Mouse (Mus musculus): ENCODE results near the gene Rnf8.
A peak's percentile ranks its signal among the peaks of the same experiment; 100 is the strongest.

Rnf8 gene

DNA sequence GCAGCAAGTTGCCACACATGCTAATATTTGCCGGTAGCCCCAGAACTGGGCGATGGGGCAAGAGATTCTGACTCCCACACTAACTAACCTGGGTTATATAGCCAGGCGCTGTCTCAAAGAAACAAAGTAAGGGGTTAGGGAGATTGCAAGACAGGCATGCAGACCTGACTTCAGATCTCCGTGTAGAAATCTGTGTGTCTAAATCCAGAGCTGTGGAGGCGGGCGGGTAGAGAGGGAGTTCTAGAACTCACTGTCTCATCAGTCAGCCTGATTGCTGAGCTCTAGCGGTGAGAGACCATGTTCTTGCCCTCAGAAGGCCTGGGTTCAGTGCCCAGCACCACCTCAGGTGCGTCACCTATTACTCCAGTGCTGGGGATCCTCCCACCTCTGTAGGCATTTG, 8.9 kb downstream of the Rnf8 start:
- no peak for DNase-seq (ENCODE audit: low read depth, low spot score)

DNA sequence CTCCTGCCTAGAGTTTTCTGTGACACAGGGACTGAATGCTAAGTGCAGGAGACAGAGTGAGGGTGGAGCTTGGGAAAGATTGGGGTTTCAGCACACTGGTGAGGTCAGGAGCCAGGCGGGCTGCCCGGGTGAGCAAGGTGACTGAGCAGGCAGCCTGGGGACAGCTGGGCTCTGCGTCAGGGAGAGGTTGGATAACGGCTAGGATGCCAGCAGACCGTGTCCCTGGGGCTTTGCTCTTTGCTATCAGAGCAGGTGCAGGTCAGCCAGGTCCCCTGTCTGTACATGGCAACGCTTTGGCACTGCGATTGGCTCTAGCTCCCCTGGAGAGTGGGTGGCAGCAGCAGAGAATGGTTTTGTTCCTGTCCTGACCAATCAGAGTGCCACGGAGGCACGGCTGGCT, 12.7 kb downstream of the Rnf8 start:
- DNase-seq (ENCODE audit: low read depth, low spot score): no peak

DNA sequence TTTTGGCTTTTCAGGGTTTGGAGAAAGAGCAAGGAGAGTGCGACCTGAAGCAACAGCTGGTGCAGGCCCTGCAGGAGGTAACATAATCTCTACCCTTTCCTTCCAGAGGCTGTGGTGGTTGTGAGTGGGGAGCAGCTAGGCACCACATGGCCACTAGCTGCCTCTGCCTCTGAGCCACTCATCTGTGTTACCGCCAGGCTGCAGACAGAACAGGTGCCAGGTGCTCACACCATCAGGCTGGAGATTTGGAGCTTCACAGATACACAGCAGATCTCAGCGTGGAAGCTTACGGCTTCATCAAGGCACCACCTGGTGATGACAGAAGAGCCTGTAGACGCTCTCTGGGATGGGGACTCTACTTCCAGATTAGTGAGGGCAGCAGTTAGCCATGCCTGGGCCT, 14.4 kb downstream of the Rnf8 start:
- no peak for DNase-seq (ENCODE audit: low read depth, low spot score)

DNA sequence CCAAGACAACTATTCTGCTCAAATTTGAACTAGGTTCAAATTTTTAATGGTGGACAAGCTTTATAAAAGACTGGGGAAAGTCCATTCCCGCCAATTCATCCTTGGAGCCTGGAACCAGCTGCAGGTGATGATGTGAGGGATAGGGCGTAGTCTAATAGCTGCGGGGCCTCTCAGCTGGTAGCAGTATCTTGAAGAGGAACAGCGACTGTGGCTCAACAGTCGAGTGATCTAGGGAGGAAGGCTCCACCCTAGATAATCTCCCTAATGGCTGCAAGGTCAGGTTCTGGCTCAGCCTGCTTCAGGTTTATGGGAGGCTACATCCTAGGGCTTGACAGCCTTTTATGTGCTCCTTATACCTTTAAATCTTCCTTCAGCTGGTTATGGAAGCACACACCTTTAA, 15.0 kb downstream of the Rnf8 start:
- peak; percentile 50 for DNase-seq (ENCODE audit: low read depth, low spot score)

DNA sequence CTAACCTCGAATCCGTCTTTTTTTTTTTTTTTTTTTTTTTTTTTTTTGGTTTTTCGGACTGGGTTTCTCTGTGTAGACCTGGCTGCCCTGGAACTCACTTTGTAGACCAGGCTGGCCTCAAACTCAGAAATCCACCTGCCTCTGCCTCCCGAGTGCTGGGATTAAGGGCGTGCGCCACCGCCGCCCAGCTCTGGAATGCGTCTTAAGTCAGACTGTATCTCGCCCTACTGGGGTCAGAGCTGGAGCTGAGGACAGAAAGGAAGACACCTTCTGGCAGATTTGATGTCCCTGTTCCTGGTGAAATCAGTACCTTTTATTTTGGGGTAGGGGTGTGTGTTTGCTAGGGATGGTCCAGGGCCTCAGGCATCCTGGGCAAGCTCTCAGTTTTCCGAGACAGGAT, 17.7 kb downstream of the Rnf8 start:
- DNase-seq (ENCODE audit: low read depth, low spot score): no peak

DNA sequence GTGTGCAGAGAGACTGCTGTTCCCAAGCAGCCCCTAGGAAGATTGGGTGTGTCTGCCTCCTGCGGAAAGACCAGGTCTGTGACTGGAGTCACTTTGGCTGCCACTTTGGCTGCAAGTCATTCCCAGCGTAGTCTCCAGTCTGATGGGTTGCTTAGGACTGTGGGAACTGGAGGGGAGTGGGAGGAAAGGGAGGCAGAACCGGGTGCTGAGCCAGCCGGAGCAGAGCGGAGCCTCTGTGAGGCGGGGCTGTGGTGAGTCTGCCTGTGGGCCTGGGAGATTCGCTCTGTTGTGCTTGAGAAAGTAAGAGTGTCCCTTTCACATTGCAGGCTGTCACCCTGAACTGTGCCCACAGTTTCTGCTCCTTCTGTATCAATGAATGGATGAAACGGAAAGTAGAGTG, 20.9 kb downstream of the Rnf8 start:
- DNase-seq (ENCODE audit: low read depth, low spot score): no peak

DNA sequence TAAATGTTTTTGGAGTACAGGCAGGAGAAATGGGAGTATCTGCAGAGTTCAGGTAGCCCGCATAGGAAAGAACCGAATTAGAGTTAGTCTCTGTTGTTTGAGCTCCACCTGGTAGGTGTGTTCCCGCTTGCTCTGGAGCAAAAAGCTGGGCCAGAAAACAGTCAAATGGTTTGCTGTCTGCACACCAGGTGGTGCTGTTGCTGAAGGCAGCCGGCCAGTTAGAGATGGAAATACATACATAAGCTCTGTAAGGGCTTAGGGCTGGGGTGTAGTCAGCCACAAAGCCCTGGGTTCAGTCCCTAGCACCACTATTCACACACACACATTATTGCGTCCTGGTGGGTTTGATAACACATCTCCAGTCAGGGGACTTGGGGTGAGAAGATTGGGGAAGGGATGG, 21.5 kb downstream of the Rnf8 start:
- no peak for DNase-seq (ENCODE audit: low read depth, low spot score)

DNA sequence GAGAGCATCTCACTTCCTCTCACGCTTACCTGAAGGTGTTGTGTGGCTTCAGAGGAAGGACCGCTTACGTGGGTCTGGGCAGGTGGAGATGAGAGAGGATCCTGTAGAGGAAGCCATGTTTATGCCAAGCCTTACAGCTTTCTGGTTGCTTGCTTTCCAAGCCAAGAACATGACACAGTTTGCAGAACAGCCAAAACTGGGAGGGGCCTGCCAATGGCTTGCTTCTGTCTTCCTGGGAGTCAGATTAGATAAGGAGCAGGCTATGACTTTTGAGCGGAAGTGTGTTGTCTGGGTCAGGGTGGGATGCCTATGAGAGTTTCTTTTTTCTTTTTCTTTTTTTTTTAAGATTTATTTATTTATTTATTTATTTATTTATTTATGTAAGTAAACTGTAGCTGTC, 22.8 kb downstream of the Rnf8 start:
- DNase-seq (ENCODE audit: low read depth, low spot score): no peak

DNA sequence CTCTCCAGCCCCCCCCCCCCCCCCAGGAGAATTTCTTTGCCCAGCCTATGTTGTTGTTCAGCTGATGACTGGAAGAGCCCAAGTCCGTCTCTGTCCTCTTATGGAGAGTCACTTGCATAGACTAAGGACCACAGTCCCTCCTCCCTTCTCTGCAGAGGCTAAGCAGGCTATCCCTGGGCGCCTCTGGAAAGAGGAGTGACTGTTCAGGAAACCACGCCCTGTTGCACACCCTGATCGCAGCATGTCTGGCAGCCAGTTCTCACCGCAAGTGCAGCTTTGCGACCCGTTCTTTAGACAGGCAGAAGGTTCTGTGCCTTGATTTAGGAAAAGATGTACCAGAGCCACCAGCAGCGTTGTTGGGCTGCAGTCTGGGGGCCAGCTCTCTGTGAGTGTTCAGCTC, 23.3 kb downstream of the Rnf8 start:
- DNase-seq (ENCODE audit: low read depth, low spot score): no peak

DNA sequence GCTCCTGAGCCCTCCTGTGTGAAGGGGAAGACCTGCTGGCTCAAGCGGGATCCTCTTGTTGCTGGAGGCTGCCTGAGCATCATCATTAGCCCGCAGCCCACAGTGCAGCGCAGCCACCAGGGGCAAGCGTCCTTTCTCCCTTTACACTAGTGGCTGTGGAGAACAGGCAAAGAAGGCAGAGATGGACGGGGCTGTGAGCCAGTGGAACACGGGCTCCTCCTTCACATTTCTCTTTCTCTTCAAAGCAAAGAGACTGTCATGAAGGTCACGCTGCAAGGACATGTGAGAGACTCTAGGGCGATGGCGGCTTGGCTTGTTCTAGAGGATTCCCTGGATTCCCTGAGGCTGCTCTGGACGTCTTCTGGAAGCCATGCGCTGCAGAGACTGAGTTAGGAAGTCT, 26.4 kb downstream of the Rnf8 start:
- no peak for DNase-seq (ENCODE audit: low read depth, low spot score)

DNA sequence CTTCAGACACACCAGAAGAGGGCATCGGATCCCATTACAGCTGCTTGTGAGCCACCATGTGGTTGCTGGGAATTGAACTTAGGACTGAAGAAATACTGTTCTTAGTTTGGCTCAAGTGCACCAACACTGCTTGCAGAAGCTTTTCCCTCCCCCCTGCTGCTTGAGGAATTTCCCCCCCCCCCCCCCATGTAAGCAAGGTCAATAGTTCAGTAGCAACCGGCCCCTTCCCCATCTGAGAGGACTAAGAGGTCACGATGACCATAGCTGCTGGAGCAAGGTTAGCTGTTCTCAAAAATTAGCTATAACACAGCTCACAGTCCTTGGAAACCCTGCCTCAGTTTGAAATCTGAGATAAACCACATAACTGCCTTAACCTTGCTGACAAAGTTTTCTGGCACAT, 27.6 kb downstream of the Rnf8 start:
- no peak for DNase-seq (ENCODE audit: low read depth, low spot score)

DNA sequence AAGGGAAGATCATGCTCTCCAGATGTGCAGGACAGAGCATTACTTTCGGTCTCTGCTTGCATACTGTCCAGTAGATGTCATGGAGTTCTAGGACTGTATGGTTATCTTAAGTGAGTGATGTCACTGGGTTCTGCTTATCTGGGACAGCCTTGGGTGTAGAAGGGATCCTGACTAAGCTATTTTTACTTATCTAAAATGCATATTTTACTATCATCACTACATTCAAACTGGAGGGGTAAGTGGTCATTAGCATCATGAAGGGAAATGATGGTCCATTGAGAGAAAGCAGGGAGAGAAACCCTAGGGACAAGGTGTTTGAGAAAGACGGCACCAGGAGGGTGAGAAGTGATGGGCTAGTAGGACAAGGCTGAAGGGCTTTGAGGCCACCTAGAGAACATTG, 43.7 kb downstream of the Rnf8 start:
- no peak for DNase-seq (ENCODE audit: low read depth, low spot score)

DNA sequence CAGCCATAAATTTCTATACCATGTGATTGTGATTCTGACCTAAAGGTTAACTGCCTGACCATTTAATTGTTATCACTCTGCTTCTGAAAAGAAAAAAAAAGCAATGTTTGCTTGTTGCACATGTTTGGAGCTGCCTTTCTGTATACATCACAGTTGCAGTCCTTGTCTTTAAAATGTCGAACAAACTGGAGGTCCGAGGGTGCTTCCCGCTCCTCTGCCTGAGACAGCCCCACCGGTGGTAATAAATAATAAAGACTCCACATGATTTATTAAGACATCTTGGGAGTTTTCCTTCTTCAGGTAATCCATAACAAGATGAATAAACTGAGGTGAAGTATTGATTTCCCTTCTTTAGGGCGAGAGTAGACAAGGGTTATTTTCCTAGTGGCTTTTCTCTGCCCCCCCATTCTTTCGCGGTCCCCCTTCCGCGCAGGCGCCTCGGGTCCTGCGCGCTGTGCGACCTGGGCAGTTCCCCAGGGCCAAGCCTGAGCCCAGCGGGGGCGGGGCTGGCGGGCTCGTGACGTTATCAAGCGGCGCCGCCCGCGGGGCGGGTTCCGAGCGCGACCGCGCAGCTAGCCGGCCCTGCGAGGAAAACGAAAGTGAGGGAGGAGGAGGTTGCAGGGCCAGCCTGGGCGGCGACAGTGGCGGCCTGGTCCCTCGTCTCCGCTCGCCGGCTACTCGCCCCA, 45.6 kb downstream of the Rnf8 start, which contains the start of gene Cmtr1:
Cmtr1 (plus strand) TSS at position 520 of the 686 bp plus-strand sequence.
- DNase-seq (ENCODE audit: low read depth, low spot score): peak; percentile 80

DNA sequence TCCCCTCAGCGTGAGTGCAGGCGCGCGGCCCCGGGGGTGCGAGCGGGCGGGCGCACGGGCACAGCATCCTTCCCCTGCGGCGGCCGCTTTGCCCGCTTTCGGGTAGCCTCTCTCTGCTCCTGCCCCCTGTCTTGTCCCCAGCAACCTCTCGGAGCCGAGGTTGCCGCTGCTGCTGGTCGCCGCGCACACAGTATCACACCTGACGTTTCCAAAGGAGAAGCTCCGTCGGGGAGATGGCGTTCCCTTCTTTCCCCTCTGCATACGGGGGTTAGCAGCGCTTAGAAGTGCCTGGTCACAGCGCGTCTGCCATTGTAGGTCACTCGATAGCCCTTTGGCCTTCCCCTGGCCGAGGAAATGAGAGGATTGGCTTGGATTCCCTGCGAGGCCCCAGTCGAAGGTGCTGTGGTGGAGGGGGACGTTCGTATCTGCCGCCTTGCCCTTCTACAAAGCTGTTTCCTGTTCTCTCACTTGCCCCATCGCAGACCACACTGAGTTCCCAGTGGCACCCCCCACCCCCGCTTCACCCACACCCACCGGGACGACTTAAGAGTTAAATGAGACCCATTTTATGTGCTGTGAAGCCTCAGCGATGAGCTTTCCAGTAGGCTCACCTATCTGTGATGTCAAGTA, 46.3 kb downstream of the Rnf8 start:
- no peak for DNase-seq (ENCODE audit: low read depth, low spot score)

DNA sequence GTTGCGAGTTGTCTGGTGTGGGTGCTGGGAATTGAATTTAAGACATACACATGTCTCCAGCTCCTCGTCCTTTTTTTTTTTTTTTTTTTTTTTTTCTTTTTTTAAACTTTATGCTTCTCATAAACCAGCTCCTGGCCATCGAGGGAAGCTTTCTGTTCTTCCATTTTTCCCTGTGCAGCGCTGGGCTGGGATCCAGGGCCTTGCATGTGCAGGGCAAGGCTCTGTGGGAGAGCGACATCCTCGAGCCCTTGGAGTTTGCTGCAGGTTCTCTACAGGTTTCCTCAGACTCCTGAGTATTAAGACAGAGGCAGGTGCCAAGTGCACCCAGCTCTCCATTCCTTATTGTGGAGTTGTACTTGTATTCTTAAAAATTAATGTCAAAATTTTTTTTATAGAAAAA, 47.6 kb downstream of the Rnf8 start:
- no peak for DNase-seq (ENCODE audit: low read depth, low spot score)

DNA sequence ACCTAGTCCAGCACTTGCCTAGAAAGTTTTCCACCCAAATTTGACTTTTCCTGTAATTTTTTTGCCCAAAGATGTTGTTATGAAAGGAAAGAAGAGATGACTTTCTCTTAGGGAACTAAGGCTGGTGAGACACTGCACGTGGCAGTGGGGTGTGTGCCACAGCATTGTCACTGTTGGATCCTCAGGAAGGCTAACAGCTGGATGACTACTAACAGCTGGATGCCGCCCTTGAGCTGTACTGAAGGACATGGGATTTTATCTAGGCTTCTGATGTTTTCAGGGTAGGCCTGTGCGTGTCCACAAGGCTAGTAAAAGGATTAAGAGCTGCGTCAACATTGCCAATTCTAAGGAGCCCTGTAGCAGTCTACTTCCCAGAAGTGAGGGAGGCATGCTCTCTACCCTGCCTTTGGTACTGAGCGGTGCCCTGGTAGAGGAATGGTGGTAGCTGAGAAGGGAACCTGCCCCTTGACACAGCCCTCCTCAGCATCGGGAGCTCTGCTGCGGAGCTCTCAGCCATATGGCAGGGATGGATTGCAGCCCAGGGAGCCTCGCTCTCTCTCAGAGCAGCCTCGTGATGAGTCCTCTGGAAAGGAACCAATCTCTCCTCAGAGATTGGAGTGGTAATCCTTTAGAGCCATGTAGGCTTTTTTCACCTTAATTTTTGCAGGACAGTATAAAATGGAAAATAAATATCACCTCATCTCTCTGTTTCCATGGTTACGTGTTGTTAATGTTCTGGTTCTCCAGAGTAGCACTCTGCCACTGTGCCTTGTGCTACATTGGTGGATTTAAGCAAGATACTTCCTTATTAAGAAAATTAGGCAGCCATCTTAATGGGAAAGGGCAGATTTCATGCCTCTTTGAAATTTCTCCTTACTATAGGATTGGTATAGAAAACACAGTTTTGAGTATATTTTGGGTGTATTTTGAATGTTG, 53.7 kb downstream of the Rnf8 start:
- no peak for DNase-seq (ENCODE audit: low read depth, low spot score)

DNA sequence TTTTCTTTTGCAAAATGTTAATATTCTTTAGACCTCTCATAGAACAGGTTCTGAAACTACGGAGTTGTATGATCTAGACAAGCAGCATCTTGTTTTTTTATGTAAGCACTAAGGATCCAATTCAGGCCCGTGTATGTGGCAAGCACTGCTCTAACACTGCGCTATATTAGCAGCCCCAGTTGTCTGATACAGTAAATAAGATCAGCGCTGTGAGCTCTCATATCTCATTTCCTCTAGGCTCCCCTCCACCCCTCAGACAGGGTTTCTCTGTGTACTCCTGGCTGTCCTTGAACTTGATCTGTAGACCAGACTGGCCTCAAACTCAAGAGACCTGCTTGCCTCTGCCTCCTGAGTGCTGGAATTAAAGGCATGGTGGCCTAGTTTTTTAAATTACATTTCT, 54.4 kb downstream of the Rnf8 start:
- DNase-seq (ENCODE audit: low read depth, low spot score): no peak

DNA sequence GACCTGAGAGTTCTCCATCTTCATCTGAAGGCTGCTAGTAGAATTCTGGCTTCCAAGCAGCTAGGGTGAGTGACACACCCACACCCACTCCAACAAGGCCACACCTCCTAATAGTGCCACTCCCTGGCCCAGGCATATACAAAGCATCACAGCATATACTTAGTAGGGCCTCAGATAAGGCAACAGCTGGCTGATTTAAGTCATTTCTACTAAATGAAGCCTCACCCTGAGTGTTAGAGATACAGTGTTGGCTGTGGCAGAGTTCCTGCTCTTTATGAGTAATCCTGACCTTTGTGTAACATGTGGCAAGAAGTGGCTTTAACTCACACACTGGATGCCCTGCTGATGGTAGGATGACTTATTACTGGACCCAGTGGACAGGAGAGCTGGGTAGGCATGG, 55.3 kb downstream of the Rnf8 start:
- no peak for DNase-seq (ENCODE audit: low read depth, low spot score)

DNA sequence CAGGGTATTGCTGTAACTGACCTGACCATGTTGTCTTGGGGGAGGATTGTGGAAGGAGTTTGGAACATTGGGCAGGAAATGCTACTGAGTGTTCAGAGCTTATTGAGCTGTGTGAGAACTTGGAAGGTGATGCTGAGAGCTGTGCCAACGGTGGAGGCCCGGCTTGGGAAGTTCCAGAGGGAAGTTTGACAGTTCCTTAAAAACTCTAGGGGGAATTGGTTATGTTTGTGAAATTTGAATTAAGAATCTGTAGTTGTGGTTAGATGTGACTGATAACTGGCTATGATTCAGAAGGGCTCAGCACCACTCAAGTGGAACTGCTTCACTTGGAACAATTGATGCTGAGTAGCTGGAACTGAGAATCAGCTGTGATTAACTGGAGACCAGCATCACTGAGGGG, 56.4 kb downstream of the Rnf8 start:
- no peak for DNase-seq (ENCODE audit: low read depth, low spot score)

DNA sequence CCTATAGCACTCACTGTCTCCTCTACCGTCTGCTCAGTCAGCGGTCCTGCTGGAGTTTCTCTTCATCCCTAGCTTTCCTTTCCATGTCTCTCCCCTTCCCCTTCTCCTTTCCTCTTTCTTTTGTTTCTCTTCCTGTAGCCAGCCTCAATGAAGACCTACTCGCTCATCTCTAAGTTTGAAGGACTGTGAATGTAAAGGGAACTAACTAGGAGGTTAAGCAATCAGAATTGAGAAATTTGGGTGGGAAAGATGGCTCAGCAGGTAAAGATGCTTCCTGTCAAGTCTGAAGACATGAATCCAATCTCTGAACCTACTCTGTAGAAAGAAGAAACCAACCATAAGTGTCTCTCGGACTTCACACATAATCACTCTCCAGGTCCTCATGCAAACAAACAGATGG, 58.7 kb downstream of the Rnf8 start:
- DNase-seq (ENCODE audit: low read depth, low spot score): no peak

DNA sequence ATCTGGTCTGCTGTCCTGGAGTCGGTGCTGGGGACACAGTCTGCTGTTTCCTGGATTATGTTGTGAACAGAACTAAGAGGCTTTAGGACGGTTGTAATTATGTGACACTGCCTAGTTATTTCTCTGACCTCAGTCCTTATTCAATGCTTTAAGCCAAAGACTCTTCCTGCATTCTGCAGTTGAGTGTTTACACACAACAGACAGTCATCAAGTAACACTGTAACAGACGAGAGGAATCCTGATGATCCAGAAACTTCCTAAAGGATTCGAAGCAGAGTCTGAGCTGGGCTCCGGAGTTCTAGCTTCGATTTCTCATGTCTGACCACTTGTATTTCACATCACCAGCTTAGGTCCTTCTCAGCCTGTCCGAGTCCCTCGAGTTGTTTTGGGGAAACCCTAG, 63.9 kb downstream of the Rnf8 start:
- DNase-seq (ENCODE audit: low read depth, low spot score): no peak

DNA sequence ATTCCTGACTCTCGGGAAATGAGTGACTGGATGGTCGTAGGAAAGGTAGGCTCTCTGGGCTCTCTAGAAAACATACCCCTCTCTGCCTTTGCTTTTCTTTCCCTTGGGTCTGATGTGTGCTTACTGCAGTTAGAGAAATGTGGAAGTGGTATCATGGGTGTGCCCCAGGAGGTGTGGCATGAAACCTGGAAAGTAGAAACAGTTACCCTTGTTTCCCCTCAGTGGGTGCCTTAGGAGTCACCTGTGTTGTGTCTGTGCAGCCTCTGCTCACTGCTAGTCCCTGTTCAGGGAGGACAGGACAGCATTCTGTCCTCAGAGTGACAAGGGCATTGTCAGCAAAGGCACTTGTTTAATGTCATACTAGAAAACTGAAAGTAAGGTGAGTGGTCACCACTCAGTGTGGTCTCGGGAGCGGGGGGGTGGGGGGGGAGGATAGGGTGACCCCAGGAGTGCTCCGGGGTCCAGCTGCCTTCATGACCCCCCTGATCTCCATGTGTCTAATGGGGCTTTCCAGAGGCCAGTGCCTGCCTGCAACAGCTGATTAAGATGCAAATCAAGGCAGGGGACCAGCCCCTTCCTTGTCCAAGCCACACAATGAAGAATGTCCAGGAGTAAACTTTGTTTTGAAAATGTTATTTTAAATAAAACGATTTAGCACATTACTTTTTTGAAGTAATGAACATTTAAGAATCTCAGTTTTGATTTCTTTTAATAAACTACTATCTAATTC, 64.6 kb downstream of the Rnf8 start:
- no peak for DNase-seq (ENCODE audit: low read depth, low spot score)

Measured in WW6 (cell line).